Comparison of ENCODE assay signal across 13 mouse cellular contexts in genomic region chr7:132875391-132876086, GRCm38 (mm10).
"Had no signal": no experiment of that assay in that cellular context is flagged by ENCODE, and none has a peak within 500 bp of the region (broad histone marks: within the 10 kb centered on the region; RNA-seq: fewer than 3 reads in every experiment).

No protein-coding gene starts in this region.

- H3K27ac ChIP-seq: layer of hippocampus, adult 2 months; limb, embryonic 15.5 days; liver, embryonic 14.5 days; midbrain, embryonic 12.5 days; neural tube, embryonic 13.5 days; stomach, embryonic 15.5 days had no signal

- H3K9me3 ChIP-seq: limb, embryonic 15.5 days; midbrain, embryonic 12.5 days; neural tube, embryonic 13.5 days; stomach, embryonic 15.5 days had no signal

- ATAC-seq: hindbrain, embryonic 16.5 days; inflammation-experienced regulatory T-cells, adult 6 months; intestine, postnatal 0 days; midbrain, embryonic 16.5 days had no signal

- H3K9ac ChIP-seq: limb, embryonic 15.5 days; liver, embryonic 14.5 days; midbrain, embryonic 12.5 days; neural tube, embryonic 13.5 days; stomach, embryonic 15.5 days had no signal

- H3K4me1 ChIP-seq: limb, embryonic 15.5 days; midbrain, embryonic 12.5 days; neural tube, embryonic 13.5 days; stomach, embryonic 15.5 days had no signal

- DNase-seq: lung, adult 18-20 months; right cerebral cortex, postnatal 14 days; thymus, postnatal 4 days had no signal

- H3K4me2 ChIP-seq: limb, embryonic 15.5 days; midbrain, embryonic 12.5 days; neural tube, embryonic 13.5 days; stomach, embryonic 15.5 days had no signal

- H3K4me3 ChIP-seq: layer of hippocampus, adult 2 months; limb, embryonic 15.5 days; midbrain, embryonic 12.5 days; neural tube, embryonic 13.5 days; stomach, embryonic 15.5 days had no signal

- H3K27me3 ChIP-seq: limb, embryonic 15.5 days; midbrain, embryonic 12.5 days; neural tube, embryonic 13.5 days; stomach, embryonic 15.5 days had no signal
